Mouse (Mus musculus): ENCODE results near the gene Tmem56.

DNA sequence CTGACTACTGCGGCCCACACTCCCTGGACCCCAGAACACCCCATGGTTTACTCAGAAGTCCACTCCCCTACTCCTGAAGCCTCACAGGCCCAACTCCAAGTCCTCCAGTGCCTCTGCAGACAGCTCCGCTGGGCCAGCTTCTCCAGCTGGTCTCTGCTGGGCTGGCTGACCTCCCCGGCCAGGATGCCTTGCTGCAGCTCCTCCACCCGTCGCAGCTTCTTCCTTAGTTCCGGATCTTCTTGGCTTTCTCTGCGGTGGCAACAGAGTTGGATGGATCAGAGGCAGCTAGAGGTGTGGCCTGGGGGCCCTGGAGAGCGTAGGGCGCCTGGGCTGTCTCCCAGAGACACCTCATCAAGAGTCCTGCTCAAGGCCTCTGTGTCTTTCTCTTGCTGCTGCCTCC is 32.9 kb downstream of the Tmem56 start:
- TF ChIP-seq POLR2A (IDR thresholded peaks at IDR 0.05; ENCODE audit: control insufficient read depth, extremely low read depth, insufficient read depth, low read length, poor library complexity) (no peak), CTCF (IDR thresholded peaks at IDR 0.05; ENCODE audit: borderline replicate concordance, control insufficient read depth, extremely low read depth, insufficient read depth, low read length, poor library complexity) (no peak)
